Mouse (Mus musculus) heart, embryonic 10.5 days (tissue): ENCODE measurements around the gene Alyref2. TPM values are rescaled to one million over a fixed set of nuclear protein-coding genes. Genes with fewer than 3 reads are reported as not detected.
A peak's percentile ranks its signal among the peaks of the same experiment; 100 is the strongest.

Experiments
- DNase-seq: peaks from one replicate; pipeline ENCODE4 v3.0.0-alpha.2; 2017; ENCODE audit warnings: low spot score
- H3K27ac ChIP-seq: fragments of 300-500 bp; sonication (generic); 2 replicates; pipeline ENCODE4 v1.5.1; 2016; ENCODE audit warnings: mild to moderate bottlenecking
- H3K27me3 ChIP-seq: fragments of 300-500 bp; sonication (generic); 2 replicates; pipeline ENCODE4 v1.6.1; 2016; ENCODE audit warnings: mild to moderate bottlenecking; ENCODE audit not compliant: poor library complexity, insufficient read depth, severe bottlenecking
- H3K36me3 ChIP-seq: fragments of 300-500 bp; sonication (generic); 2 replicates; pipeline ENCODE4 v1.6.1; 2016; ENCODE audit warnings: mild to moderate bottlenecking, moderate library complexity
- H3K4me1 ChIP-seq: fragments of 300-500 bp; sonication (generic); 2 replicates; pipeline ENCODE4 v1.6.1; 2016; ENCODE audit warnings: mild to moderate bottlenecking
- H3K4me3 ChIP-seq: fragments of 300-500 bp; sonication (generic); 2 replicates; pipeline ENCODE4 v1.5.1; 2016; ENCODE audit warnings: mild to moderate bottlenecking, moderate library complexity
- H3K9me3 ChIP-seq: fragments of 300-500 bp; sonication (generic); 2 replicates; pipeline ENCODE4 v1.6.1; 2016; ENCODE audit warnings: mild to moderate bottlenecking, moderate library complexity
- WGBS: fragments of 180-500 bp; shearing (Covaris S2); methylation state at CpG from one replicate; pipeline ENCODE4 v1.1.7; 2016; 5-methylcytosine and 5-hydroxymethylcytosine counted together
- polyA plus RNA-seq: library from polyadenylated mRNA; unstranded; fragments of >200 nt; fragmentation: Nextera tagmentation; extraction: Ambion mirVana; gene quantifications from 2 replicates; pipeline ENCODE4 v1.2.1, GENCODE M21; 2016

Alyref2 gene
- polyA plus RNA-seq, 1 experiment from 2014 or later, result 10.7 TPM

DNA sequence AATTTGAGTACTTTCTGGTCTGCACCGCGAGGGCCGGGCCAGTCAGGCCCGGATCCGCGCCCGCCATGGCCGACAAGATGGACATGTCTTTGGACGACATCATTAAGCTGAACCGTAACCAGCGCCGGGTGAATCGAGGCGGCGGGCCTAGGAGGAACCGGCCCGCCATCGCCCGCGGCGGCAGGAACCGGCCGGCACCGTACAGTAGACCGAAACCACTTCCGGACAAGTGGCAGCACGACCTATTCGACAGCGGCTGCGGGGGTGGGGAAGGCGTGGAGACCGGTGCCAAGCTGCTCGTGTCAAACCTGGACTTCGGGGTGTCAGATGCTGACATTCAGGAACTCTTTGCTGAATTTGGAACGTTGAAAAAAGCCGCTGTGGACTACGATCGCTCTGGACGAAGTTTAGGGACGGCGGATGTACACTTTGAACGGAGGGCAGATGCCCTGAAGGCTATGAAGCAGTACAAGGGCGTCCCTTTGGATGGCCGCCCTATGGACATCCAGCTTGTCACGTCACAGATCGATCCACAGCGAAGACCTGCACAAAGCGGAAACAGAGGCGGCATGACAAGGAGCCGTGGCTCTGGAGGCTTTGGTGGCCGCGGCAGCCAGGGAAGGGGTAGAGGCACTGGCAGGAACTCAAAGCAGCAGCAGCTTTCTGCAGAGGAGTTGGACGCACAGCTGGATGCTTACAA is 464 bp downstream of the Alyref2 start:
- under 1% methylated on average over 53 of the region's 53 CpGs for WGBS
- H3K4me1 ChIP-seq, result peaks cover 3% of the 10 kb centered on the region
- no peaks in the 10 kb centered on the region for H3K27me3 ChIP-seq
- H3K27ac ChIP-seq, result peak overlapping the region; percentile 94
- no peaks in the 10 kb centered on the region for H3K36me3 ChIP-seq
- DNase-seq, result peak; percentile 87
- H3K9me3 ChIP-seq, result no peaks in the 10 kb centered on the region
- peak overlapping the region; percentile 72 for H3K4me3 ChIP-seq

DNA sequence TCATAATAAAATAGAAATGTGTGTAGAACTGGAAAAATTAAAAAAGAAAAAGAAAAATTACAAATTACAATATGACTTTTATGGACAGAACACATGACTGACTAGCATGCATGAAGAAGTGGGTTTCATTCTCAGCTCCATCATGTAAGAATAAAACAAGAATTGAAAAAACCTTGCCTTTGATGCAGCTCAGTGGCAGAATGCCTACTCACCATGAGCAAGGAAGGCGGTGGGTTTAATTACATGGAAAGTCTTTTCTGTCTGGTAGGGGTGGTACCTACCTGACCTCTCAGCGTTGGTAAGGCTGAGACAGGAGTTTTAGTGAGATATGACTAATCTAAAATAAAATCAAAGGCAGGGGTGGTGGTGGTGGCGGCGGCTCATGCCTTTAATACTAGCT is 1.3 kb downstream of the Alyref2 start:
- Histone ChIP-seq H3K36me3 (no peaks in the 10 kb centered on the region), H3K4me1 (peaks cover 3% of the 10 kb centered on the region), H3K9me3 (no peaks in the 10 kb centered on the region), H3K27ac (no peak overlapping the region), H3K27me3 (no peaks in the 10 kb centered on the region), H3K4me3 (peak overlapping the region; percentile 72)
- DNase-seq, result no peak
- 68% methylated on average over 4 of the region's 4 CpGs for WGBS

DNA sequence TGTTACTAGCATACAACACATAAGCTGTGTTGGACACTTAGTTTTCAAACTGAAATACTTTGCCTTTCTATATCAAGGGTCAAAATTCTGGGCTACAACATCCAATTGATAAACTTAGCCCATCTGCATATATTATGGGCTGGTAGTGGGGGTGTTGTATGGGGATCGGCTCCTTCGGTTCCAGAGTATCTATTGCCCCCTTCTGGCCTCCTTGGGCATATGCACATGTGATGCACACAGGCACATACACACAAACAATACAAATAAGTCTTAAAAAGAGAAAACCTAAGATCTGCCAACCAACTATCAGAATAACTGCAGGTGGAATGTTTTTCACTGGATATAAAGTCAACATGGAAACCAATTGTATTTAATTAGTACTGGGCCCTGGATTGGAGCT is 10.0 kb downstream of the Alyref2 start:
- no peaks in the 10 kb centered on the region for H3K27me3 ChIP-seq
- no peak overlapping the region for H3K4me3 ChIP-seq
- no peaks in the 10 kb centered on the region for H3K9me3 ChIP-seq
- no peak for DNase-seq
- H3K27ac ChIP-seq, result no peak overlapping the region
- 83% methylated on average over 2 of the region's 2 CpGs for WGBS
- no peaks in the 10 kb centered on the region for H3K36me3 ChIP-seq
- H3K4me1 ChIP-seq, result no peaks in the 10 kb centered on the region

DNA sequence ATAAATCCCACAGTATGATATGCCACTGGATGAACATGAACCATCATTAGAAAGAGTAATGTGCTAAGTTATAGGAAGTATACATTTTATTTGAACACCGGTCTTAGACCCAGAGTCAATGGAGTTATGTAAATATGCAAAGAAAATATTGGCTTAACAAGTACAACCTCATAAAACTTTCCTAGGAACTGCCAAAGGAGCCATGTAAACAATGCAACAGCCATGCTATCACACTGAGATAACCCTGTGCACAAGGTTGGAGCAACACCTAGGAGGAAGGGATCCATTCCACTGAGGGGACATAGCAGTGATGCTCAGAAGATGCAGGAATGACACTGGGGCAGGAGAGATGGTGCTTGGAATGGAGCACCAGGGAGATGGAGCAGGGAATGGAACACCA is 10.5 kb downstream of the Alyref2 start:
- WGBS, result 88% methylated on average over 1 of the region's 1 CpGs
- no peaks in the 10 kb centered on the region for H3K36me3 ChIP-seq

DNA sequence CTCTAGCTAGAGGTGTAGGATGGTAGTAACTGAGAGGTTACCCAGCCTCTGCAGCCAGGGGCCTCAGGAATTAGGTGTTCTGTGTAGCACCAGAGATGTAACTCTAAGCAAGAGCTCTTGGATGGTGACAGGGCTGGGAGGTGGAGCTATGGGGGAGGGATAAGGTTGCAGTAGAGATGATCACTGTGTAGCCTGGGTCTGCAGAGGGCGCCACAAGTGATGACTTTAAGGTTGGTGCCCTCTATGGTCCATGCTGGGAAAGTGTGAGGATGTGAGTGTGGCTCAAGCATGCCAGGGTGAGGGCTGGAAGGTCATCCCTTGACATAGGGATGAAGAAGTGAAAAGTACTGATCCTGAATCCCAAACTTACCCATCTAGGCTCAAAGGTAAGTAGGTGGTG is 11.8 kb downstream of the Alyref2 start:
- Histone ChIP-seq H3K36me3 (no peaks in the 10 kb centered on the region), H3K27ac (no peak overlapping the region), H3K4me1 (no peaks in the 10 kb centered on the region), H3K27me3 (no peaks in the 10 kb centered on the region), H3K9me3 (no peaks in the 10 kb centered on the region), H3K4me3 (no peak overlapping the region)
- no peak for DNase-seq
- WGBS, result 13% methylated on average over 1 of the region's 1 CpGs

More for the DNA sequence above, 10.5 kb downstream of the Alyref2 start:
- no peak overlapping the region for H3K27ac ChIP-seq
- no peak for DNase-seq
- no peak overlapping the region for H3K4me3 ChIP-seq
- H3K9me3 ChIP-seq, result no peaks in the 10 kb centered on the region
- no peaks in the 10 kb centered on the region for H3K4me1 ChIP-seq
- H3K27me3 ChIP-seq, result no peaks in the 10 kb centered on the region

DNA sequence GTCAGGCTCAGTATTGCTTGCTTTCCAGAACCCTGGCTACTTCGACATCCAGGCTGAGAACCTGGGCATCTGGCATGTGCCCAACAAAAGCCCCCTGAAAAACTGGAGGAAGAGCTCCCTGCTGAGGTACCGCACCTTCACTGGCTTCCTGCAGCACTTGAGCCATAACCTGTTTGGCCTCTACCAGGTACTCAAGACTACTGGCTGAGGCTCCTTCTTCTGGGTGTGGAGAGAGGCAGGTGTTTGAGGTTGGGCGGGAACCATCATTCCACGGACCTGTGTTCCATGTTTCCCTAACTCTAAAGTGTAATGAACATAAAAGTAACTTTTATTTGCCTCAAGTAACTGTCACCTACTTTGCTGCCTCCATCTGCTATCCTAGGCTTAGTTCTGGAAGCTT is 12.3 kb downstream of the Alyref2 start:
- Histone ChIP-seq H3K4me3 (no peak overlapping the region), H3K27me3 (no peaks in the 10 kb centered on the region), H3K9me3 (no peaks in the 10 kb centered on the region), H3K27ac (no peak overlapping the region), H3K36me3 (no peaks in the 10 kb centered on the region), H3K4me1 (no peaks in the 10 kb centered on the region)
- no peak for DNase-seq
- WGBS, result 82% methylated on average over 4 of the region's 4 CpGs

DNA sequence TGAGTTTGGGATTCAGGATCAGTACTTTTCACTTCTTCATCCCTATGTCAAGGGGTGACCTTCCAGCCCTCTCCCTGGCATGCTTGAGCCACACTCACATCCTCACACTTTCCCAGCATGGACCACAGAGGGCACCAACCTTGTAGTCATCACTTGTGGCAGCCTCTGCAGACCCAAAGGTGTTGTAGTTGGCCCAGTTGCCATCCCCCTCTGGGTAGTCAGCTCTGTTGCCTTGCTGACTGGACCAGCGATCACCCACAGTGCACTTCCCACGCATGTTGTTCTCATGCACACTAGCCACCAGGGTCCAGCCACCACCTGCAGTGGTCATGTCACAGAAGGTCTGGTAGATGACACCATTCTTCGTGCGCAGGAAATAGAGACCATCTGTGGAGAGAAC is 28.1 kb downstream of the Alyref2 start:
- WGBS, result 91% methylated on average over 4 of the region's 4 CpGs
- no peak overlapping the region for H3K4me3 ChIP-seq
- H3K36me3 ChIP-seq, result no peaks in the 10 kb centered on the region
- no peak for DNase-seq
- no peak overlapping the region for H3K27ac ChIP-seq
- no peaks in the 10 kb centered on the region for H3K9me3 ChIP-seq
- no peaks in the 10 kb centered on the region for H3K27me3 ChIP-seq
- no peaks in the 10 kb centered on the region for H3K4me1 ChIP-seq

DNA sequence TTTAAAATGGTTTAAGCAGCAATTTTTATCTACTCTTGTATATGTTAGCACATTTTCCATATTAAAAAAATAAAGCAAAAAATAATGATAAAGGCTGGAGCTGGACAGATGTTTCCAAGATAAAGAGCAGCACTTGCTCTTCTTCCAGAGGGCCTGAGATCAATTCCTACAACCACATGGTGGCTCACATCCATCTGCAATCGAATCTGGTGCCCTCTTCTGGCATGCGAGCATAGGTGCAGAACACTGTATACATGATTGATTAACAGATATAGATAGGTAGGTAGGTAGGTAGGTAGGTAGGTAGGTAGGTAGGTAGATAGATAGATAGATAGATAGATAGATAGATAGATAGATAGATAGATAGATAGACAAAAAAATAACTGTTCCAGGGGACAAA is 29.6 kb downstream of the Alyref2 start:
- Histone ChIP-seq H3K9me3 (no peaks in the 10 kb centered on the region), H3K4me1 (no peaks in the 10 kb centered on the region), H3K27ac (no peak overlapping the region), H3K27me3 (no peaks in the 10 kb centered on the region), H3K36me3 (no peaks in the 10 kb centered on the region), H3K4me3 (no peak overlapping the region)
- 53% methylated on average over 2 of the region's 2 CpGs for WGBS
- no peak for DNase-seq

DNA sequence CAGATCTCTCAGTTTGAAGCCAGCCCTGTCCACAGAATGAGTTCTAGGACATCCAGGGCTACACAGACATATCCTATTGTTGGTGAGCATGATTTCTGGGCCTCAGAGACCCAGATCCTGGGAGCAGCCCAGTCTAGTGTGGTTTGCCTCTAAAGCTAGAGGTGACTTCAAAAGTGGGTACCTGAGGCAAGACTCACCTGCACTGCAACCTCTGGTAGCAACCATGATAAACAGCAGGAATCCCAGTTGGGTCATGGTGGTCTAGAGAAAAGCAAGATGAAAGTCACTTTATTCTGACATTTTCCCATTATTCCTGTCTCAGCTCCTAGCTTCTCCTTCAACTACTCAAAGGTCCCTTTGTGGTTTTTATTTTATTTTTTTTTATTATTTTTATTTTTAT is 31.3 kb downstream of the Alyref2 start:
- Histone ChIP-seq H3K27ac (no peak overlapping the region), H3K36me3 (no peaks in the 10 kb centered on the region), H3K4me1 (no peaks in the 10 kb centered on the region), H3K27me3 (no peaks in the 10 kb centered on the region), H3K4me3 (no peak overlapping the region), H3K9me3 (no peaks in the 10 kb centered on the region)
- no peak for DNase-seq

DNA sequence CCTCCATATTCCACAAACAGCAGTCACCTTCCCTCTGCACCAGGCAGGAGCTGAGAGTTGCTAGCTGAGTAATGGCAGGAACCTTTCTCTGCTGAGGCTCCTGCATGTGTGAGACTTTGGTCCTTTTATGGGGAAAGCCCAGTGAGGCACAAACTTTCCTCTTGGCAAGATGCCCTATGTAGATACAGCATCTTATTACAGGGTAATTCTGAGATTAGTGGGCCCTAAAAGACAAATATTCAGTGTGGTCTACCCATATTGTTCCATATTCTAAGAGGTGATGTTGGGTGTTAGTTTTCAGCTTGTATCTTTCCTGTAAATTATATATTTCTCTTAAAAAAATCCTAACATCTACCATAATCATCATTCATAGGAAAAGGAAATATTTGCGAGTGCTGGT is 31.9 kb downstream of the Alyref2 start, which contains the start of gene Itln1:
TSS of gene Itln1 (minus strand) at position 101 of the 400 bp plus-strand sequence.
- 82% methylated on average over 1 of the region's 1 CpGs for WGBS
- Histone ChIP-seq H3K27me3 (no peaks in the 10 kb centered on the region), H3K36me3 (no peaks in the 10 kb centered on the region), H3K4me3 (no peak within 1 kb of the TSS), H3K4me1 (no peaks in the 10 kb centered on the region), H3K9me3 (no peaks in the 10 kb centered on the region), H3K27ac (no peak within 1 kb of the TSS)
- DNase-seq, result no peak

DNA sequence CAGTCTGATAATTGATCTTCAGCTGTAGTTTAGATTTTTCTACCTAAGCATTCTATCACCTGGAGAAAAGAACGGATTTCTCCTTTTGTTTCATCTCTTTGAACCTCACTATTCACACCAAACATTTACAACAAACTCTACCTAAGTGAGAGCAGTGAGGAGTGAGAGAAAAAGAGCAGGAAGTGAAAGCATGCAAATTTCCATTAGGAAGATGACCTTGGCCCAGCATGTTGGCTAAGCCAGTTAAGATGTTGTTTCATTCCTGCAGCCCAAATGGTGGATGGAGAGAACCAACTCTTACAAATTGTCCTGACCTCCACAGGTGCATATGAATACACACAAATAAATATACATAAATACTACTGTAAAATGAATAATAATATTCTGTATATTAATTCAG is 37.4 kb downstream of the Alyref2 start:
- Histone ChIP-seq H3K4me1 (no peaks in the 10 kb centered on the region), H3K9me3 (no peaks in the 10 kb centered on the region), H3K4me3 (no peak overlapping the region), H3K36me3 (no peaks in the 10 kb centered on the region), H3K27ac (no peak overlapping the region), H3K27me3 (no peaks in the 10 kb centered on the region)
- DNase-seq, result no peak
- WGBS, result 72% methylated on average over 1 of the region's 1 CpGs

DNA sequence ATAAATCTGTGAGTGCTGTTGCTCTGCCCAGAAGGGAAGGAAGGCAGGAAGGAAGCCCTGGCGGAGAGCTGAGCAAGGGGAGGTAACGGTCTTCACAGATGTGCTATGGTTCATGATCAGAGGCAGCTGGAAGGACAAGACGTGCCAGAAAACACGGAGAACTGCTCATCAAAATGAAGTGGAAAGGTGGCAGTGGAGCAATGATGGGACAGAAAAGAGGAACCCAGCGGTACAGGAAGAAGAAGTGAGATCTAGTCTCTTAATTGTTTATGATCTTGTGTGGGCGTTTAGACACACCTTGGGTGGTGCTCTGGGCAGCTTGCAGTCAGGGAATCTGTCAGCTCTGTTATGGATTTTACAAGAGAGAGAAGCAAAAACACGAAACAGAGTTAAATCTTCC is 48.0 kb downstream of the Alyref2 start:
- no peak for DNase-seq
- Histone ChIP-seq H3K27me3 (no peaks in the 10 kb centered on the region), H3K27ac (no peak overlapping the region), H3K9me3 (no peaks in the 10 kb centered on the region), H3K4me1 (peaks cover 9% of the 10 kb centered on the region), H3K36me3 (no peaks in the 10 kb centered on the region), H3K4me3 (no peak overlapping the region)
- whole genome bisulfite sequencing, result 88% methylated on average over 7 of the region's 7 CpGs

DNA sequence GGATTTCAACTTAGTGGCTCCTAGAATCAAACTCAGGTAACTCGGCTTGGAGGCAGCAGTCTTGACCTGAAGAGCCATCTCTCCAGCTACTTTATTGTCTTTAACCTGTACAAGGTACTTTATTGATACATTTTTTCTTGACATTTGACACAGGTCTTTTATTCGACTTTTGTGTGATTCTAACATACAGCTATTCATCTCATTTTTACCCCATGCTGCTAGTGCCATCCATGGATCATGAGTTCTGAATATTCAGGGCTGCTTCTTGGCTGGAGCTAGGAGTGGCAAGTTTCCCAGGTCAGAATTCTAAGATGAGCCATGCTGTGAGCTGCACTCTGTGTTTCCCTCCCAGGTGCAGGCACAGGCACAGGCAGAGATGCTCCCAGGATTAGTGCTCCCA is 49.0 kb downstream of the Alyref2 start:
- DNase-seq, result no peak

More for the DNA sequence above, 49.0 kb downstream of the Alyref2 start:
- H3K9me3 ChIP-seq, result no peaks in the 10 kb centered on the region
- H3K4me1 ChIP-seq, result peaks cover 9% of the 10 kb centered on the region
- H3K36me3 ChIP-seq, result no peaks in the 10 kb centered on the region
- H3K4me3 ChIP-seq, result no peak overlapping the region
- no peaks in the 10 kb centered on the region for H3K27me3 ChIP-seq
- peak overlapping the region; percentile 83 for H3K27ac ChIP-seq
- 83% methylated on average over 2 of the region's 2 CpGs for WGBS
